Mouse (Mus musculus): ENCODE results near the gene Ten1.

GRCm38 (mm10) chr11:116208660-116209059 lies 10.0 kb downstream of the Ten1 start:
- TF ChIP-seq CTCF (IDR thresholded peaks at IDR 0.05; ENCODE audit: low read depth, low read length): no peak
- no peak for TF ChIP-seq GATA1 (IDR thresholded peaks at IDR 0.05; ENCODE audit: borderline replicate concordance, low read length)
- no peak for TF ChIP-seq GATA2 (IDR thresholded peaks at IDR 0.05; ENCODE audit: borderline replicate concordance, low read depth, low read length)
- no peak for TF ChIP-seq POLR2AphosphoS5 (IDR thresholded peaks at IDR 0.05; ENCODE audit: insufficient replicate concordance, low read depth, low read length)
- TF ChIP-seq TAL1 (conservative IDR thresholded peaks at IDR 0.05; ENCODE audit: low read depth, low read length): no peak
